Mouse (Mus musculus): ENCODE data around the gene Sgms1. TPM values are rescaled to one million over a fixed set of nuclear protein-coding genes. Genes with fewer than 3 reads are reported as not detected.
"Not testable (repeated sequence)": the region's sequence is repeated elsewhere in the genome, so short reads cannot be mapped to it uniquely, and the experiment has no call there.

The Sgms1 gene
- polyA plus RNA-seq, 1 experiment = 5.3 TPM

- Histone ChIP-seq H3K36me3 (ENCODE audit: control insufficient read depth, insufficient read depth) (no peaks in the 10 kb centered on the region), H3K79me3 (ENCODE audit: low read depth) (no peaks in the 10 kb centered on the region), H3ac (ENCODE audit: control insufficient read depth, insufficient read length, low read depth) (no peak overlapping the region), H3K4me3 (ENCODE audit: insufficient read depth, poor library complexity, severe bottlenecking) (no peak overlapping the region), H3K79me2 (ENCODE audit: control insufficient read depth, insufficient read depth) (no peaks in the 10 kb centered on the region), H3K27me3 (ENCODE audit: control insufficient read depth, insufficient read depth, insufficient read length) (no peaks in the 10 kb centered on the region)
- TF ChIP-seq CEBPB (IDR thresholded peaks at IDR 0.05; ENCODE audit: low read depth) (no peak), USF1 (IDR thresholded peaks at IDR 0.05; ENCODE audit: low read depth) (no peak), MYOD1 (IDR thresholded peaks at IDR 0.05; ENCODE audit: control insufficient read depth, insufficient read length, low read depth) (no peak), FOSL1 (IDR thresholded peaks at IDR 0.05; ENCODE audit: insufficient read depth, low read length, poor library complexity, severe bottlenecking) (no peak), MAX (IDR thresholded peaks at IDR 0.05) (no peak), MYOG (IDR thresholded peaks at IDR 0.05; ENCODE audit: control insufficient read depth, extremely low read depth, insufficient read length) (no peak), CTCF (IDR thresholded peaks at IDR 0.05; ENCODE audit: control insufficient read depth, insufficient read depth, insufficient read length) (no peak)
Measured at GRCm38 (mm10) chr19:32323070-32323469, 66.4 kb downstream of the Sgms1 start.

GRCm38 (mm10) chr19:32322429-32323035, 67.0 kb downstream of the Sgms1 start:
- no peak for TF ChIP-seq CEBPB (IDR thresholded peaks at IDR 0.05; ENCODE audit: low read depth)
- TF ChIP-seq FOSL1 (IDR thresholded peaks at IDR 0.05; ENCODE audit: insufficient read depth, low read length, poor library complexity, severe bottlenecking) = no peak
- no peak for TF ChIP-seq USF1 (IDR thresholded peaks at IDR 0.05; ENCODE audit: low read depth)
- TF ChIP-seq MYOD1 (IDR thresholded peaks at IDR 0.05; ENCODE audit: control insufficient read depth, insufficient read length, low read depth) = no peak
- TF ChIP-seq MYOG (IDR thresholded peaks at IDR 0.05; ENCODE audit: control insufficient read depth, extremely low read depth, insufficient read length) = no peak
- TF ChIP-seq MAX (IDR thresholded peaks at IDR 0.05) = no peak
- TF ChIP-seq CTCF (IDR thresholded peaks at IDR 0.05; ENCODE audit: control insufficient read depth, insufficient read depth, insufficient read length) = no peak
- Histone ChIP-seq H3K79me3 (ENCODE audit: low read depth) (no peaks in the 10 kb centered on the region), H3K79me2 (ENCODE audit: control insufficient read depth, insufficient read depth) (no peaks in the 10 kb centered on the region), H3K4me3 (ENCODE audit: insufficient read depth, poor library complexity, severe bottlenecking) (no peak overlapping the region), H3ac (ENCODE audit: control insufficient read depth, insufficient read length, low read depth) (no peak overlapping the region), H3K36me3 (ENCODE audit: control insufficient read depth, insufficient read depth) (no peaks in the 10 kb centered on the region), H3K27me3 (ENCODE audit: control insufficient read depth, insufficient read depth, insufficient read length) (no peaks in the 10 kb centered on the region)

- Histone ChIP-seq H3K36me3 (ENCODE audit: control insufficient read depth, insufficient read depth) (no peaks in the 10 kb centered on the region), H3K79me3 (ENCODE audit: low read depth) (no peaks in the 10 kb centered on the region), H3K79me2 (ENCODE audit: control insufficient read depth, insufficient read depth) (peaks cover 6% of the 10 kb centered on the region), H3K4me3 (ENCODE audit: insufficient read depth, poor library complexity, severe bottlenecking) (no peak overlapping the region), H3K27me3 (ENCODE audit: control insufficient read depth, insufficient read depth, insufficient read length) (no peaks in the 10 kb centered on the region), H3ac (ENCODE audit: control insufficient read depth, insufficient read length, low read depth) (no peak overlapping the region)
- TF ChIP-seq MYOG (IDR thresholded peaks at IDR 0.05; ENCODE audit: control insufficient read depth, extremely low read depth, insufficient read length) (no peak), MYOD1 (IDR thresholded peaks at IDR 0.05; ENCODE audit: control insufficient read depth, insufficient read length, low read depth) (peak; percentile 17), CEBPB (IDR thresholded peaks at IDR 0.05; ENCODE audit: low read depth) (no peak), CTCF (IDR thresholded peaks at IDR 0.05; ENCODE audit: control insufficient read depth, insufficient read depth, insufficient read length) (peak; percentile 34), USF1 (IDR thresholded peaks at IDR 0.05; ENCODE audit: low read depth) (no peak), MAX (IDR thresholded peaks at IDR 0.05) (no peak), FOSL1 (IDR thresholded peaks at IDR 0.05; ENCODE audit: insufficient read depth, low read length, poor library complexity, severe bottlenecking) (no peak)
Measured at GRCm38 (mm10) chr19:32320366-32320666, 69.2 kb downstream of the Sgms1 start.

- Histone ChIP-seq H3K79me3 (ENCODE audit: low read depth) (no peaks in the 10 kb centered on the region), H3K27me3 (ENCODE audit: control insufficient read depth, insufficient read depth, insufficient read length) (no peaks in the 10 kb centered on the region), H3K36me3 (ENCODE audit: control insufficient read depth, insufficient read depth) (no peaks in the 10 kb centered on the region), H3K79me2 (ENCODE audit: control insufficient read depth, insufficient read depth) (peaks cover 6% of the 10 kb centered on the region), H3ac (ENCODE audit: control insufficient read depth, insufficient read length, low read depth) (no peak overlapping the region), H3K4me3 (ENCODE audit: insufficient read depth, poor library complexity, severe bottlenecking) (no peak overlapping the region)
- TF ChIP-seq FOSL1 (IDR thresholded peaks at IDR 0.05; ENCODE audit: insufficient read depth, low read length, poor library complexity, severe bottlenecking) = peak; percentile 74
- TF ChIP-seq MAX (IDR thresholded peaks at IDR 0.05) = peak; percentile 40
- TF ChIP-seq MYOD1 (IDR thresholded peaks at IDR 0.05; ENCODE audit: control insufficient read depth, insufficient read length, low read depth) = no peak
- TF ChIP-seq CEBPB (IDR thresholded peaks at IDR 0.05; ENCODE audit: low read depth) = peak; percentile 98
- no peak for TF ChIP-seq USF1 (IDR thresholded peaks at IDR 0.05; ENCODE audit: low read depth)
- no peak for TF ChIP-seq CTCF (IDR thresholded peaks at IDR 0.05; ENCODE audit: control insufficient read depth, insufficient read depth, insufficient read length)
Measured at GRCm38 (mm10) chr19:32319531-32320365, 69.8 kb downstream of the Sgms1 start.

- H3K36me3 ChIP-seq (ENCODE audit: control insufficient read depth, insufficient read depth) = no peaks in the 10 kb centered on the region
- H3ac ChIP-seq (ENCODE audit: control insufficient read depth, insufficient read length, low read depth) = no peak overlapping the region
- H3K79me3 ChIP-seq (ENCODE audit: low read depth) = peaks cover under 1% of the 10 kb centered on the region
- peaks cover 6% of the 10 kb centered on the region for H3K79me2 ChIP-seq (ENCODE audit: control insufficient read depth, insufficient read depth)
- no peaks in the 10 kb centered on the region for H3K27me3 ChIP-seq (ENCODE audit: control insufficient read depth, insufficient read depth, insufficient read length)
- no peak for TF ChIP-seq FOSL1 (IDR thresholded peaks at IDR 0.05; ENCODE audit: insufficient read depth, low read length, poor library complexity, severe bottlenecking)
- no peak for TF ChIP-seq USF1 (IDR thresholded peaks at IDR 0.05; ENCODE audit: low read depth)
- H3K4me3 ChIP-seq (ENCODE audit: insufficient read depth, poor library complexity, severe bottlenecking) = no peak overlapping the region
Measured at GRCm38 (mm10) chr19:32319057-32319456, 70.5 kb downstream of the Sgms1 start.

- H3K79me2 ChIP-seq (ENCODE audit: control insufficient read depth, insufficient read depth); H3K4me3 ChIP-seq (ENCODE audit: insufficient read depth, poor library complexity, severe bottlenecking); H3K27me3 ChIP-seq (ENCODE audit: control insufficient read depth, insufficient read depth, insufficient read length); H3K79me3 ChIP-seq (ENCODE audit: low read depth); H3K36me3 ChIP-seq (ENCODE audit: control insufficient read depth, insufficient read depth); H3ac ChIP-seq (ENCODE audit: control insufficient read depth, insufficient read length, low read depth): not testable (repeated sequence)
Measured at GRCm38 (mm10) chr19:32317347-32317746, 72.2 kb downstream of the Sgms1 start.

All from C2C12 (cell line).